ENCODE assay signal across 15 mouse cellular contexts in the genomic region with DNA sequence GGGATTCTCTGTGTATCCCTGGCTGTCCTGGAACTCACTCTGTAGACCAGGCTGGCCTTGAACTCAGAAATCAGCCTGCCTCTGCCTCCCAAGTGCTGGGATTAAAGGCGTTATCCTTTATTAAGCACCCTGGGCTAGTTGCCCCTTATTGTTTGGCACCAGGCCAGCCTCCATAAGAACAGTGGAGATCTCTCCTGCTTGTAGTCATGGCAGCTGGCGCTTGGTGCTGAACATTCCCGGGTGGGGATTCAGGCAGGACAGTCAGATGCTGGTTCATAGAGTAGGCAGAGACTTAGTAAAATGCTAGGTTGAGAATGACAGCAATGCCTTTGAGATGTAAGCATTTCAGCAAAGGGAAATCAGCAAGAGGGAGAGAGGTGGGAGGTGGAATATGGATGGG.
"Had no signal": no experiment of that assay in that cellular context is flagged by ENCODE, and none has a peak within 500 bp of the region (broad histone marks: within the 10 kb centered on the region; RNA-seq: fewer than 3 reads in every experiment).

No protein-coding gene starts in this region.

- ATAC-seq: hindbrain, postnatal 0 days; intestine, embryonic 16.5 days; liver, embryonic 12.5 days had no signal

- DNase-seq: gastrocnemius, postnatal 14 days; gastrocnemius, postnatal 36 days; heart, adult 2 months; heart, postnatal 14 days; heart, postnatal 36 days; kidney, adult 11 months; kidney, adult 2 months; kidney, adult 9 months; kidney, postnatal 14 days; kidney, postnatal 36 days; layer of hippocampus, adult 9-11 months; layer of hippocampus, postnatal 36 days had no signal
